Mouse (Mus musculus) cerebellum, adult 2 months (tissue): Measurements from ENCODE around the gene Khdc1c. TPM values are rescaled to one million over a fixed set of nuclear protein-coding genes. Genes with fewer than 3 reads are reported as not detected.
"Not testable (repeated sequence)": the region's sequence is repeated elsewhere in the genome, so short reads cannot be mapped to it uniquely, and the experiment has no call there.

ENCODE experiments used
- DNase-seq, 2 experiments: peaks; one replicate each; pipeline ENCODE4 v3.0.0; 2021
- H3K27ac ChIP-seq: fragments of 200-500 bp; 2 replicates; pipeline ENCODE4 v1.5.1; 2012; ENCODE audit warnings: low read length, control low read depth, inconsistent platforms; ENCODE audit not compliant: insufficient read depth
- H3K27me3 ChIP-seq: fragments of 200-500 bp; 2 replicates; pipeline ENCODE4 v1.6.1; 2012; ENCODE audit warnings: inconsistent platforms, mild to moderate bottlenecking, low read length, moderate library complexity; ENCODE audit not compliant: control insufficient read depth, insufficient read depth
- H3K4me1 ChIP-seq: fragments of 200-500 bp; 2 replicates; pipeline ENCODE4 v1.6.1; 2011; ENCODE audit warnings: low read length; ENCODE audit not compliant: control insufficient read depth, insufficient read depth
- H3K4me3 ChIP-seq: fragments of 200-500 bp; replicated peaks from 2 replicates; pipeline ENCODE3; 2011; ENCODE audit warnings: mild to moderate bottlenecking, low read depth, low read length, control low read depth; ENCODE audit not compliant: insufficient read depth
- CTCF ChIP-seq: fragments of 200-500 bp; IDR thresholded peaks from 2 replicates; pipeline ENCODE4 v1.5.1; 2011; ENCODE audit warnings: low read depth, mild to moderate bottlenecking, control low read depth, low read length, moderate library complexity, borderline replicate concordance; ENCODE audit not compliant: insufficient read depth
- POLR2A ChIP-seq: fragments of 200-500 bp; IDR thresholded peaks from 2 replicates; pipeline ENCODE4 v1.6.1; 2011; ENCODE audit warnings: low read length, control low read depth, borderline replicate concordance; ENCODE audit not compliant: insufficient read depth
- WGBS: fragments of 180-500 bp; shearing (Covaris S2); methylation state at CpG from one replicate; pipeline ENCODE4 v1.1.7; 2018; 5-methylcytosine and 5-hydroxymethylcytosine counted together
- polyA plus RNA-seq: library from polyadenylated mRNA; depleted of rRNA; stranded (reverse); fragments of >200 nt; gene quantifications from 2 replicates; pipeline ENCODE4 v1.2.3, GENCODE M21; 2012; rRNA removed

The Khdc1c gene
- polyA plus RNA-seq: not detected in 2 replicates

GRCm38 (mm10) chr1:21368031-21368430 lies at the start of gene Khdc1c:
Gene Khdc1c, plus strand, starts transcription at chr1:21368331.
- not testable (repeated sequence) for DNase-seq, H3K4me1 ChIP-seq, H3K27ac ChIP-seq, H3K27me3 ChIP-seq, H3K4me3 ChIP-seq
- 46% methylated on average over 1 of the region's 1 CpGs for WGBS

GRCm38 (mm10) chr1:21320271-21320670 lies 47.9 kb upstream of the Khdc1c start:
- WGBS: 93% methylated on average over 5 of the region's 5 CpGs
- H3K4me3 ChIP-seq: not testable (repeated sequence)

GRCm38 (mm10) chr1:21321656-21322055 lies 46.5 kb upstream of the Khdc1c start:
- no peak for DNase-seq
- Histone ChIP-seq H3K27me3 (no peaks in the 10 kb centered on the region), H3K4me1 (no peaks in the 10 kb centered on the region), H3K4me3 (no peak overlapping the region), H3K27ac (no peak overlapping the region)
- WGBS: 93% methylated on average over 1 of the region's 1 CpGs
- TF ChIP-seq CTCF: no peak
- TF ChIP-seq POLR2A: no peak

More at GRCm38 (mm10) chr1:21320271-21320670, 47.9 kb upstream of the Khdc1c start:
- not testable (repeated sequence) for DNase-seq, H3K27me3 ChIP-seq, H3K27ac ChIP-seq, H3K4me1 ChIP-seq

GRCm38 (mm10) chr1:21323996-21324574 lies 44.0 kb upstream of the Khdc1c start:
- Histone ChIP-seq H3K27ac (no peak overlapping the region), H3K27me3 (no peaks in the 10 kb centered on the region), H3K4me3 (no peak overlapping the region), H3K4me1 (no peaks in the 10 kb centered on the region)
- no peak for TF ChIP-seq POLR2A
- no peak for TF ChIP-seq CTCF
- WGBS: 13% methylated on average over 1 of the region's 1 CpGs
- no peak for DNase-seq

GRCm38 (mm10) chr1:21324633-21325032 lies 43.5 kb upstream of the Khdc1c start:
- Histone ChIP-seq H3K27me3 (no peaks in the 10 kb centered on the region), H3K27ac (no peak overlapping the region), H3K4me3 (no peak overlapping the region), H3K4me1 (no peaks in the 10 kb centered on the region)
- 65% methylated on average over 1 of the region's 1 CpGs for WGBS
- no peak for DNase-seq
- TF ChIP-seq CTCF (no peak), POLR2A (no peak)

GRCm38 (mm10) chr1:21326733-21327132 lies 41.4 kb upstream of the Khdc1c start:
- H3K4me1 ChIP-seq: no peaks in the 10 kb centered on the region
- 84% methylated on average over 7 of the region's 7 CpGs for WGBS
- no peaks in the 10 kb centered on the region for H3K27me3 ChIP-seq
- DNase-seq: no peak
- H3K27ac ChIP-seq: no peak overlapping the region
- no peak overlapping the region for H3K4me3 ChIP-seq
- no peak for TF ChIP-seq CTCF
- no peak for TF ChIP-seq POLR2A

- H3K4me1 ChIP-seq, DNase-seq, H3K27me3 ChIP-seq, H3K27ac ChIP-seq, H3K4me3 ChIP-seq: not testable (repeated sequence)
These were observed 37.0 kb upstream of the Khdc1c start for GRCm38 (mm10) chr1:21331161-21331560.

- H3K27ac ChIP-seq: no peak overlapping the region
- H3K27me3 ChIP-seq: no peaks in the 10 kb centered on the region
- 82% methylated on average over 16 of the region's 16 CpGs for WGBS
- TF ChIP-seq CTCF: no peak
- H3K4me3 ChIP-seq: no peak overlapping the region
- no peak for DNase-seq
- no peaks in the 10 kb centered on the region for H3K4me1 ChIP-seq
These were observed 34.7 kb upstream of the Khdc1c start for GRCm38 (mm10) chr1:21333222-21333973.

- DNase-seq: no peak
- H3K27me3 ChIP-seq: no peaks in the 10 kb centered on the region
- no peak overlapping the region for H3K4me3 ChIP-seq
- no peak overlapping the region for H3K27ac ChIP-seq
- TF ChIP-seq CTCF (no peak), POLR2A (no peak)
- no peaks in the 10 kb centered on the region for H3K4me1 ChIP-seq
These were observed 32.3 kb upstream of the Khdc1c start for GRCm38 (mm10) chr1:21335836-21336235.
